Mouse (Mus musculus): Measurements from ENCODE around the gene Ubqln1. TPM values are rescaled to one million over a fixed set of nuclear protein-coding genes. Genes with fewer than 3 reads are reported as not detected.
"Not testable (repeated sequence)": the region's sequence is repeated elsewhere in the genome, so short reads cannot be mapped to it uniquely, and the experiment has no call there.

Gene Ubqln1
- polyA plus RNA-seq, 1 experiment, result 215 TPM

DNA sequence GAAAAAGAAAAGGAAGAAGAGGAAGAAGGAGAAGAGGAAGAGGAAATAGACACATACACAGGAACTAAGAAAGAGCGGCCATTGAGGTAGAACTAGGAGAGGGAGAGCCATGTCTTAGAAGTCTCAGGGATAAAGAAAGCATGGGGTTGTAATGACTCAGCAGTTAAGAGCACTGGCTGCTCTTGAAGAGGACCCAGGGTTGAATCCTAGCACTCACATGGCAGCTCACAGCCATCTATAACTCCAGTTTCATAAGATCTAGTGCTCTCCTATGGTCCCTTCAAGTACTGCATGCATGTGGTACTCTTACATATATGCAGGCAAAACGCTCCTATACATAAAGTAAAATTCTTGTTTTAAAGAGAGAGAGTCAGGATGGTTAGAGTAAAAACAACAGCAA lies 59.4 kb downstream of the Ubqln1 start:
- DNase-seq (ENCODE audit: low read depth), result no peak

DNA sequence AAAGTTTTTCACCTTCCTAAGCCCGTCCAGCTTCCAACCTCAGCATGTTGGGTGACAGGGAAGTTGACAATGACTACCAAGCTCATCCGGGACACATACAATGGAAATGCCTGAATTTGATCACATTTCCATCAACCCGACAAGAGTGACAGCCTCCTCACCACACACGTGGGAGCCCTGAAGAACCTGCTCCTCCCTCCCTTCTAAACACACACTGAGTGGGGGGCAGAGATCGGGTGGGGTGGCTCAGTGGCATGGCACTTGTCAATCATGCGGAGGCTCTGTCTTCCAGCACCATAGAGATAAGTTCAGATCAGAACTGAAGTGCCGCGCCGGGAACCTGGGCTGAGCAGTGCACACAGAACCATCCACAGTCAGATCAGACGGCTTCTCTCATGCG lies 65.0 kb downstream of the Ubqln1 start:
- DNase-seq (ENCODE audit: low read depth), result no peak

DNA sequence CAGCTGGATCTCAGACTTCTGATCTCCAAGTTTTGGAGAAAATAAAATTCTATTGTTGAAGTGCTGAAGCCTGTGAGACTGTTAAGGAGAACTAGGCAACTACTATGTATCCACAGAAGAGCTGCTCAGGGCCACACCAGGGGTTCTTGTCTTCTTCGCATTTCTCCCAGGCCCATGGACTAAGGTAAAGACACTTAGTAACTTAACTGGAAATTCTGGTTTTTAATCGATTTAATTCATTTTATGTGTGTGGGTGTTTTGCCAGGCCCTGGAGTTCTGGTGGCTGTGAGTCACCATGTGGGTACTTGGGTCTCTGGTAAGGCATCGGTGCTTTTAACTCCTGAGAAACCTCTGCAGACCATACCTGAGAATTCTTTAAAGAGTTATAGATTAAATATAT lies 65.8 kb downstream of the Ubqln1 start:
- DNase-seq (ENCODE audit: low read depth), result no peak

GRCm38 (mm10) chr13:58149033-58149558 lies 66.4 kb downstream of the Ubqln1 start:
- no peak for DNase-seq (ENCODE audit: low read depth)

DNA sequence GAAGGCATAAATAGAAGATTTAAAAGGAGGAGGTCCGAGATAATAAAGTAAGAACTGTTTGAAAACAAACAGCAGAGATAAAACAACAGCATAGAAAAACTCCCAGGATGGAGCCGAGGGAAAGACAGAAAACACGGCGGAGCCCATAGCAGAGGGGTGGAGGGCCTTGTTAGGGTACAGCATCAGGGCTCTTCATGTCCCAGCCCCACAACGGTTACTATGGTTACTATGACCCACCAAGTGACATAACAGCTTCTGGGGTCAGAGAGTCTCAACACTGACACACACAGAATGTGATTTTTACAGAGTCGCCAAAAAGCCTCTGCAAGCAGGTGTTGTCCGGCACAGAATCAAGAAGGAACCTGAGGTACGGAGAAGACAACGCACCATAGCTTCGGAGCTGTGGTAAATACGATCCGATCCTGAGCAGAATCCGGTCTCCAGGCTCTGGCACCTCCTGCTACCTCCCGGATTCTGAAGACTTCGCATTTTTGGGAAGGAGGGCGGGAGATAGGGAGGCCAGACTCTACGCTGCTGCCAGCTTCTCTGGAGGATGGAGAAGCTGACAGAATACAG lies 67.1 kb downstream of the Ubqln1 start:
- DNase-seq (ENCODE audit: low read depth), result no peak

DNA sequence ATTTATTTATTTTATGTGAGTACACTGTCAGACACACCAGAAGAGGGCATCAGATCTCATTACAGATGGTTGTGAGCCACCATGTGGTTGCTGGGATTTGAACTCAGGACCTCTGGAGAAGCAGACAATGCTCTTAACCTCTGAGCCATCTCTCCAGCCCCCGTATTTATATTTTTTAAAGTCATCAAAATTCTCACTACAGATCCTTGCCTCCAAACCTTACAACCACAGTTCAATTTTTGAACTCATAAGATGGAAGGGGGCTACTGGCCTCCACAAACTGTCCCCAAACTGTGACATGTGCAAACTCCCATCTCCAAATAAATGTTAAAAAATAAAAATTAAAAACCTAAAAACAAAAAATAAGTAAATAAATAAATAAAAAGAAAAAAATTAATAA lies 67.7 kb downstream of the Ubqln1 start:
- DNase-seq (ENCODE audit: low read depth), result no peak

GRCm38 (mm10) chr13:58146603-58147002 lies 68.8 kb downstream of the Ubqln1 start:
- not testable (repeated sequence) for DNase-seq (ENCODE audit: low read depth)

DNA sequence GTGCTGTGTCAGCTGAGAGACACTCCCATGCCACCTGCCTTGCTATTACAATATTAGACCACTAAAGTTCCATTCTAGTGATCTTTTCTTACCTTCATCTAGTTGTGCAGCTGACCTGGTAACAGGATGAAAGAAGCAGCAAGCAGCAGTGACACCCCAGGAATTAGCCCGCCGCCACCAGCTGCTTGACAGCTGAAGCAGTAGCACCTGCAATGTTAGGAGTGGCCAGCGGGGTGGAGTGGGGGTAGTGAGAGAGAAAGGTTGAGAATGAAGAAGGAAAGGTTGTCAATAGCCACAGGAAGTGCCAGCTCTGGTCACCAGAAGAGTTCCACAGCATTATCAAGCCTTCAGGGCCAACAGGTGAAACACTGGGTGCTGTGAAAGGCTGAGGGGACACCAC lies 83.8 kb downstream of the Ubqln1 start:
- no peak for DNase-seq (ENCODE audit: low read depth)

DNA sequence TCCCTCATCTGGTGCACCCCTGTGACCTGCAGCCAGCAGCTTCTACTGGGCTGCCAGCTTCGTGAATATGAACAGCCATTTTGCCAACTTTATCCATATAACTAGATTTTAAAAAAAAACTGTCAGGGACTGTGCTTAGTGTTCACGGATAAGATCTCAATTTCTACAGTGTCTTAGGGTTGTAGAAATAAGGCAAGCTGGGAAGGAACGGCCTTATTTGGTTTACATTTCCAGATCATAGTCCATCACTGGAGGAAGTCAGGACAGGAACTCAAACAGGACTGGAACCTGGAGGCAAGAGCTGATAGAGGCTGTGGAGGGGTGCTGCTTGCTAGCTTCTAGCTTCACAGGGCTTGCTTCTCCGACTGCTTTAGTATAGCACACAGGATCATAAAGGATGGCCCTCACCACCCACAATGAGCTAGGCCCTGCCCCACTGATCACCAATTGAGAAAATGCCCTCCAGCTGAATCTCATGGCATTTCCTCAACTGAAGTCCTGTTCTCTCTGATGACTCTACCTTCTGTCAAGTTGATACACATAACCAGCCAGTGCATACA lies 85.7 kb downstream of the Ubqln1 start:
- no peak for DNase-seq (ENCODE audit: low read depth)

DNA sequence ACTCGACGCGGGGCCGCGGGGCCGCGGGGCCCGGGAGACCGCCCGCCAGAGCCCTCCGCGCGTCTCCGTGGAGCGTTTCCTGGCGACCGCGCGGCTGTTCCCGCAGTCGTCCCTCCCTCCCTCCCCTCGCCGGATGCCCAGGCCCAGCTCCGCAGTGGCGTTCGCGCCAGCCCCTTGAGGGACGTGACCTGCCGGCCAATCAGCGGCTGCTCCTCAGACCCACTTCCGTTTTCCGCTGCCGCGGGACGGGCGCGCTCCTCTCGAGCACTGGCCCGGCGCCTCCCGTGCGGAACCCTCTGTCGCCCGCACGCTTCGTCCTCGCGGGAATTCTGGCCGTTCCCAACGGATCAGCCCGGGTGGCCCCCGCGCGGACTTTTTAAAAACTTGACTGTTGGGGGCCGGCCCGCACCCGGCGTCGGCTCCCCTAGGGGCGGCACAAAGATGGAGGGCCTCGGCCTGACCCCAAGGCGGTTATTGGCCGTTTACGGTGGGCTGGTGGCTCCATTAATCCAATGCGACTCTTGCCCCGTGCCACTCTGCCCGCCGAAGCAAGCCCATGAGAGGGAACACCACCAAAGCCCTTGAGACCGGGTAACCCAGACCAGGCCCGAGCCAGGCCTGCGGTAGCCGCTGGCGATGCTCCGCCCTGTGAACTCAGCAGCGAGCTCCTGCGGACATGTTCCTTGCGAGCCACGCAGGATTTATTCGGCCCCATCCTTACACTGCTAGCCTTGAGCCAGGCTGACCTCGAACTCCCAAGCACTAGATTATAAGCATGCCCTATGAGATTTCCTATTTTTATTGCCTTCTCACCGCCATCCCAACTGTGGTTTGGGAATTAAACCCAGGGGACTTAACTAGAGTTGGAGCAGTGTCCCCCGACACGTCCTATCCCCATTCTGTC lies 86.4 kb downstream of the Ubqln1 start:
- no peak for DNase-seq (ENCODE audit: low read depth)

- DNase-seq (ENCODE audit: low read depth), result no peak
Observed at GRCm38 (mm10) chr13:58128396-58128767, 87.1 kb downstream of the Ubqln1 start, which contains the start of gene Hnrnpa0. TSS of gene Hnrnpa0 (minus strand) at chr13:58128556.

DNA sequence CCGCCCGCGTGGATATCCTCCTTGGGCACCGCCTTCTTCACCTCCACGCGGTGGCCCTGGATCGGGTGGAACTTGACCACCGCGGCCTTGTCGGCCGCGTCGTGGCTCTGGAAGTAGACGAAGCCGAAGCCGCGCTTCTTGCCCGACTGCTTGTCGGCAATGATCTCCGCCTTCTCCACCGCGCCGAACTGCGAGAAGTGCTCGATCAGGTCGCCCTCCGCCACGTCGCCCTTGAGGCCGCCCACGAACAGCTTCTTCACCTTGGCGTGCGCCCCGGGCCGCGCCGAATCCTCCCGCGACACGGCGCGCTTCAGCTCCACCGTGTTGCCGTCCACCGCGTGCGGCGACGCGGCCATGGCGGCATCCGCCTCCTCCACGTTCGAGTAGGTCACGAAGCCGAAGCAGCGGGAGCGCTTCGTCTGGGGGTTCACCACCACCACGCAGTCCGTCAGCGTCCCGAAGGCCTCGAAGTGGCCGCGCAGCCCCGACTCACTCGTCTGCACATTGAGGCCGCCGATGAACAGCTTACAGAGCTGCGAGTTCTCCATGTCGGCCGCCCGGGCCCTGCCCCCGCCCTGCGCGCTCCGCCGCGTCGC lies 87.6 kb downstream of the Ubqln1 start:
- no peak for DNase-seq (ENCODE audit: low read depth)

DNA sequence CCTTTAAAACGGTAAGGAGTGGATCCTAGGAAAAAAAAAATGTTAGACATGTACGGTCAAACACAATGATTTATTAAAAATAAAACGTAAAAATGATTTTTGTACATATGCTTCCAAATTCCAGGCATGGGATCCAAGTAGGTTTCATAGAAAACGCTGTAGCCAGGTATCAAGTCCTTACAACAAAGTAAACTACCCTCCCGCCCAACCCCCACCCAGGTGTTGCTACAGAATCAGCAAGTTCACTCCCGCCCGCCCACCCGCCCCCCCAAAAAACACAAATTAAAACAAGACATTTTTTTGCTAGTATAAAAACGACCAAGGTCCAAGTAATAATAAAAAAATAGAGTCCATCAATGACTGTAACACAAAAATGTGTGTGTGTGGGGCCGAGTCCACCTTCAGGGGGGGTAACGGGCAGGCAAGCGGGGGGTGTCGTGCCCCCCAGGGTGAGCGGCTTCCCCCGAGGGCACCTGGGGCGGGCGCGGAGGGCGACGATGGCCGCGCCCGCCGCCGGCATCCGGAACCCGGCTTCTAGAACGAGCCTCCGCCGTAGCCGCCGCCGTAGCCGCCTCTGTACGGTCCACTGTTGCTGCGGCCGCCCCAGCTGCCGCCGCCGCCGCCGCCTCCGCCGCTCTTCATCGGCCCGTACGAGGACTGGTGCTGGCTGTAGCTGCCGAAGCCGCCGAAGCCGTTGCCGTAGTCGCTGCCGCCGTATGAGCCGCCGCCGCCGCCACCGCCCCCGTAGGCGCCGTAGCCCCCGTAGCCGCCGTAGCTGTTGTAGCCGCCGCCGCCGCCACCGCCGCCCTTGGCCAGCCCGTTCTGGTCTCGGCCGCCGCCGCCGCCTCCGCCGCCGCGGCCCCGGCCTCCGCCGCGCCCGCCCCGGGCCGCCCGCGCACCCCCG lies 88.3 kb downstream of the Ubqln1 start:
- no peak for DNase-seq (ENCODE audit: low read depth)

Other genes with a start within 250 kb of the Ubqln1 start
- gene Klhl3, start 102.1 kb downstream of the Ubqln1 start, polyA plus RNA-seq (2012; rRNA removed), result 4.3 and 5.2 TPM in 2 replicates
- gene Hnrnpa0, start 87.1 kb downstream of the Ubqln1 start, polyA plus RNA-seq (2012; rRNA removed), result 41.5 and 60.4 TPM in 2 replicates
- gene Idnk, start 58.0 kb downstream of the Ubqln1 start, polyA plus RNA-seq (2012; rRNA removed), result 29.1 and 31.3 TPM in 2 replicates
- 34.6 and 45.5 TPM in 2 replicates for gene Gkap1, start 60.0 kb upstream of the Ubqln1 start, polyA plus RNA-seq (2012; rRNA removed)
- gene Kif27, start 143.5 kb upstream of the Ubqln1 start, polyA plus RNA-seq (2012; rRNA removed), result 0.20 and 0.70 TPM in 2 replicates
- 30.9 and 32.5 TPM in 2 replicates for gene 2210016F16Rik, start 169.6 kb upstream of the Ubqln1 start, polyA plus RNA-seq (2012; rRNA removed)
- gene Rmi1, start 186.6 kb upstream of the Ubqln1 start, polyA plus RNA-seq (2012; rRNA removed), result 9.1 and 10.3 TPM in 2 replicates
- 233 and 272 TPM in 2 replicates for gene Hnrnpk, start 187.7 kb upstream of the Ubqln1 start, polyA plus RNA-seq (2012; rRNA removed)

All from gonadal fat pad, adult 2 months (tissue).